Mouse (Mus musculus) C2C12 (cell line): ENCODE data around the gene Emc6.

Experiments
- CTCF ChIP-seq: IDR thresholded peaks from one replicate; pipeline ENCODE4 v1.5.1; 2011; ENCODE audit not compliant: control insufficient read depth, insufficient read depth, insufficient read length
- MAX ChIP-seq: IDR thresholded peaks from one replicate; pipeline ENCODE4 v1.6.1; 2011; ENCODE audit warnings: mild to moderate bottlenecking, control low read depth

- no peak for TF ChIP-seq CTCF
- TF ChIP-seq MAX, result no peak
Measured at GRCm38 (mm10) chr11:73175612-73176011, 1.2 kb downstream of the Emc6 start.
